Mouse (Mus musculus): ENCODE results near the gene Mxd4. TPM values are rescaled to one million over a fixed set of nuclear protein-coding genes. Genes with fewer than 3 reads are reported as not detected.

Mxd4 gene
- 60.2 TPM for polyA plus RNA-seq (2017; shearing (Covaris generic))

DNA sequence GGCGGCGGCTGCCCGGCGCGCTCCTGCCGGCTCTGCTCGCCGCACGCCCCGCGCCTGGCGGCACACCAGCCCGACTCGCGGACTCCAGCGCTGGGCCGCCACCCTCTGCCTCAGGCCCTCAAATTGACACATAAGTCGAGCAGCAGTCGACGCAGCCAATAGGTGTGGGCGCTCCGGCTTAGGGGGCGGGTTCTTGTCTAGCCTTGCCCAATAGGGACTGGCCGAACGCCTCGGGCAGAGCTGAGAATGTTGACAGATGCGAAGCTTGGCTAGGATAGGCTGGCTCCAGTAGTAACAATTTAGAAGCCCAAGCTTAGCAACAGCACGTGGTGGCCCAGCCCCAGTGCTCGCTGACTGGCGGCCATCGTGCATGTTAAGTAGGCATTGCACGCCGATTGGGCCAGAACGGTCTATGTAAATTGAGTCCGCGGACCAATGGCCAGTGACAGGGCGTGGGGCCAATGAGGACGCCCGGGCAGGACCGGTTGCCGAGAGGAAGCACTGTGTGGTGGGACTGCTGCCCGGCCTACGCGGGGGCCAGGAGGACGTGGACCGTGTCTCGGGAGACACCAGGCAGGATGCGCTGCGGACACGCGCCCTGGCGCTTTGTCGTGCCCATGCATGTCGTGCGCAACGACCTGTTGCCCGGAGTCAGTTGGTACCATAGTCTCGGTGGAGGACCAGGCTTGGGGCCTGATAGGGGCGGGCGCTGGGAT, at the start of gene Mxd4:
Mxd4 (minus strand) TSS at position 120 of the 716 bp plus-strand sequence.

DNA sequence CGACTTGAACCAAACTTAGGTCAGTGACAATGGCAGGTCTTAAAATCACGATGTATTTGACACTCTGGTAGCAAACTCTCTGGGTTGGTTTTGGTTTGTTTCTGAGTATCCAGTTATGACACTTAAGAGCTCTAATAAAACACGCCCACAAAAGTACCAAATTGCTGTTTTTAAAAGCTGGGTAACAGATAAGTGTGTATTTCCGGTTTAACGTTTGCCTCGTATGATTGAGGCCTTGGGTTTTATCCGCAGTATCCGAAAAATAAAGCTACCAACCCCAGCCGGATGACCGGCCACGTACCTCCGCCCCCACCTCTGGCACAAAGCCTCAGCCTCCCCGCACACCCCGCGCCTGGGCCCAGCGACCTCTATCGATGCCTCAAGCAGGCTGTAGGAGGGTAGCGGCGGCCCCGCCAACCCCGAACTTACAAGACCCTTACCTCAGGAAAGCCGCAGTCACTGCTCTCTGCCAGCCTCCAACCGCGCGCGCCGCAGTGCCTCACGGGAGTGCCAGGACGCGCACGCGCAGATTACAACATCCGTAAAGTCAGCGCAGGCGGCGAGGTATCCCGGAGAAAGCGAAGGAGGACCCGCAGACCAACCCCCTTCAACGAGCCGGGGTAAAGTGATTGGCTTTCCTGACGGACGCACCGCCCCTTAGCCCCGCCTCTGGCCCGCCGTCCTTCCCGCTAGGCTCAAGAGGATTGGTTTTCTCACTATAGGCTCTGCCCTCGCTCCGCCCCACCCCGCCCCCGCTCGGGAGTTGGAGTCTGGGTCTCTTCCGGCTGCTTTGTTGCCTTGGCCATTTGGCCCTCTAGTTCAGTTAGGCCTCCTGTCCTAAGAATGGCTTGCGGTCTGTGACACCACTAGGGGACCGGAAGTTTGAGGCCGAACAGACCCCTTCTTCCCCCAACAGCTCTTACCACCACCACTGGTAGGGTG, 18.3 kb downstream of the Mxd4 start, which contains the start of the genes Poln and Haus3:
Poln (minus strand) TSS at position 499 of the 942 bp plus-strand sequence.
Haus3 (minus strand) TSS at position 578 of the 942 bp plus-strand sequence.

Other genes starting within 250 kb of the Mxd4 start
- not detected for gene Gm1673, start 204.3 kb downstream of the Mxd4 start, polyA plus RNA-seq (2017; shearing (Covaris generic))
- gene Nat8l, start 191.7 kb downstream of the Mxd4 start, polyA plus RNA-seq (2017; shearing (Covaris generic)): not detected
- 0.58 TPM for gene Poln, start 18.3 kb downstream of the Mxd4 start, polyA plus RNA-seq (2017; shearing (Covaris generic))
- 81.8 TPM for gene Haus3, start 18.2 kb downstream of the Mxd4 start, polyA plus RNA-seq (2017; shearing (Covaris generic))
- gene Zfyve28, start 100.7 kb upstream of the Mxd4 start, polyA plus RNA-seq (2017; shearing (Covaris generic)): 3.1 TPM
- gene Cfap99, start 100.9 kb upstream of the Mxd4 start, polyA plus RNA-seq (2017; shearing (Covaris generic)): not detected
- gene Rnf4, start 148.6 kb upstream of the Mxd4 start, polyA plus RNA-seq (2017; shearing (Covaris generic)): 223 TPM
- 22.0 TPM for gene Fam193a, start 182.2 kb upstream of the Mxd4 start, polyA plus RNA-seq (2017; shearing (Covaris generic))

Measured in naive thymus-derived CD4-positive, alpha-beta T cell, adult 5 months (primary cell).